In genomic region chr10:122966421-122966820, GRCm38 (mm10) we compare ENCODE assay signal across 18 mouse cellular contexts.
"Had no signal": no experiment of that assay in that cellular context is flagged by ENCODE, and none has a peak within 500 bp of the region (broad histone marks: within the 10 kb centered on the region; RNA-seq: fewer than 3 reads in every experiment).

No protein-coding gene starts in this region.

- H3K27ac ChIP-seq: layer of hippocampus, adult 2 months; liver, embryonic 13.5 days; neural tube, embryonic 12.5 days; neural tube, embryonic 15.5 days had no signal

- H3K27me3 ChIP-seq: neural tube, embryonic 12.5 days; neural tube, embryonic 15.5 days had no signal

- H3K9ac ChIP-seq: liver, embryonic 13.5 days; lung, embryonic 14.5 days; neural tube, embryonic 12.5 days; neural tube, embryonic 15.5 days had no signal

- H3K9me3 ChIP-seq: liver, embryonic 13.5 days; neural tube, embryonic 15.5 days had no signal

- H3K36me3 ChIP-seq: liver, embryonic 13.5 days; neural tube, embryonic 12.5 days; neural tube, embryonic 15.5 days had no signal

- H3K4me2 ChIP-seq: liver, embryonic 13.5 days; lung, embryonic 14.5 days; midbrain, embryonic 11.5 days; neural tube, embryonic 12.5 days; neural tube, embryonic 15.5 days had no signal

- H3K4me3 ChIP-seq: layer of hippocampus, adult 2 months; liver, embryonic 13.5 days; neural tube, embryonic 12.5 days; neural tube, embryonic 15.5 days had no signal

- DNase-seq: kidney, adult 11 months; kidney, adult 8-10 months; kidney, postnatal 25 days; layer of hippocampus, adult 9-11 months; liver, embryonic 13.5 days; lung, embryonic 14.5 days; lung, postnatal 4 days; midbrain, embryonic 14.5 days; right cerebral cortex, adult 18-20 months; right cerebral cortex, postnatal 25 days; spleen, adult 18-20 months; thymus, adult 2 months; thymus, postnatal 14 days; thymus, postnatal 4 days had no signal
